Mouse (Mus musculus): ENCODE results near the gene Hoxa3. TPM values are rescaled to one million over a fixed set of nuclear protein-coding genes. Genes with fewer than 3 reads are reported as not detected.
A peak's percentile ranks its signal among the peaks of the same experiment; 100 is the strongest.

Gene Hoxa3
- polyA plus RNA-seq, 2 experiments, result 3.4 to 12.0 TPM

- Histone ChIP-seq H3K27me3 (ENCODE audit: control insufficient read depth, insufficient read depth, low read length) (peaks cover 35% of the 10 kb centered on the region), H3K9ac (ENCODE audit: low read depth, low read length, severe bottlenecking) (peak overlapping the region; percentile 84), H3K36me3 (ENCODE audit: control insufficient read depth, insufficient read depth, low read length) (no peaks in the 10 kb centered on the region), H3K4me2 (replicated peaks; ENCODE audit: low read depth, low read length, severe bottlenecking) (peak overlapping the region; percentile 75), H3K4me3 (replicated peaks; ENCODE audit: low read length) (peak overlapping the region; percentile 65), H3K27ac (replicated peaks; ENCODE audit: low read depth, low read length) (peak overlapping the region; percentile 91), H3K9me3 (ENCODE audit: control insufficient read depth, low read length) (no peaks in the 10 kb centered on the region), H3K4me1 (ENCODE audit: control insufficient read depth, insufficient read depth, low read length) (peaks cover 45% of the 10 kb centered on the region)
- WGBS, result 0% methylated on average over 13 of the region's 13 CpGs
- TF ChIP-seq POLR2A (IDR thresholded peaks at IDR 0.05; ENCODE audit: borderline replicate concordance, extremely low read depth, insufficient read depth, insufficient read length), result 0 out of 2 replicates have a peak, but pooled peaks have one; percentile 1
- DNase-seq (ENCODE audit: low spot score), result no peak
- ATAC-seq (ENCODE audit: low FRiP score, low read depth), result no peak
These were observed 1.2 kb downstream of the Hoxa3 start for GRCm38 (mm10) chr6:52211961-52212360.

- H3K9ac ChIP-seq (ENCODE audit: low read depth, low read length, severe bottlenecking), result peak overlapping the region; percentile 84
- 0 out of 2 replicates have a peak, but pooled peaks cover 2% of the 10 kb centered on the region for H3K36me3 ChIP-seq (ENCODE audit: control insufficient read depth, insufficient read depth, low read length)
- H3K27ac ChIP-seq (replicated peaks; ENCODE audit: low read depth, low read length), result peak overlapping the region; percentile 91
- peak; percentile 73; the same call in 1 of the 2 replicates for TF ChIP-seq POLR2A (IDR thresholded peaks at IDR 0.05; ENCODE audit: borderline replicate concordance, extremely low read depth, insufficient read depth, insufficient read length)
- no peaks in the 10 kb centered on the region for H3K9me3 ChIP-seq (ENCODE audit: control insufficient read depth, low read length)
- H3K4me1 ChIP-seq (ENCODE audit: control insufficient read depth, insufficient read depth, low read length), result peaks cover 50% of the 10 kb centered on the region
- DNase-seq (ENCODE audit: low spot score) (peak; percentile 91), ATAC-seq (ENCODE audit: low FRiP score, low read depth) (peak; percentile 45; the same call in 1 of the 2 replicates)
- peaks cover 38% of the 10 kb centered on the region for H3K27me3 ChIP-seq (ENCODE audit: control insufficient read depth, insufficient read depth, low read length)
- WGBS, result under 1% methylated on average over 36 of the region's 37 CpGs
- H3K4me2 ChIP-seq (replicated peaks; ENCODE audit: low read depth, low read length, severe bottlenecking), result peak overlapping the region; percentile 75
- H3K4me3 ChIP-seq (replicated peaks; ENCODE audit: low read length), result peak overlapping the region; percentile 65
These were observed 1.8 kb downstream of the Hoxa3 start for GRCm38 (mm10) chr6:52211170-52211935.

DNA sequence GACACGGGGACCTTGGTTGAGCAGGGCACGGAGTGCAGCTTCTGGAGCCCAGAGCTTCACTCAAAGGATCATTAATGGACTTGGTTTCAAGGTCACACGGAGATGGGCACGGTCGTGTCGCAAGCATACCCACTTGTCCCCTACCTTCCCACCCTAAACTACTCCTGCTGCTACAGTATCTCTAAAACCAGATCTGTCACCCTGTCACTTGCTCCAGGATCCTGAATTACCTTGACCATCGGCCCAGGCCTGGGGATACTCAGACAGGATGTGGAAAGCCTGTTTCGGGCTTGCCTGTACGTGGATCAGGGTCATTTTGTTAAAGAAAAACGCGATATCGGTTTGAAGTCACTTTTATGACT, 3.5 kb downstream of the Hoxa3 start:
- ATAC-seq (ENCODE audit: low FRiP score, low read depth) (no peak), DNase-seq (ENCODE audit: low spot score) (no peak)
- Histone ChIP-seq H3K4me3 (replicated peaks; ENCODE audit: low read length) (peak overlapping the region; percentile 39), H3K4me1 (ENCODE audit: control insufficient read depth, insufficient read depth, low read length) (peaks cover 52% of the 10 kb centered on the region), H3K4me2 (replicated peaks; ENCODE audit: low read depth, low read length, severe bottlenecking) (peak overlapping the region; percentile 75), H3K36me3 (ENCODE audit: control insufficient read depth, insufficient read depth, low read length) (peaks cover 18% of the 10 kb centered on the region; the same call in 1 of the 2 replicates), H3K9me3 (ENCODE audit: control insufficient read depth, low read length) (no peaks in the 10 kb centered on the region), H3K9ac (ENCODE audit: low read depth, low read length, severe bottlenecking) (peak overlapping the region; percentile 52), H3K27me3 (ENCODE audit: control insufficient read depth, insufficient read depth, low read length) (peaks cover 30% of the 10 kb centered on the region), H3K27ac (replicated peaks; ENCODE audit: low read depth, low read length) (no peak overlapping the region)
- WGBS, result 24% methylated on average over 12 of the region's 12 CpGs
- no peak for TF ChIP-seq POLR2A (IDR thresholded peaks at IDR 0.05; ENCODE audit: borderline replicate concordance, extremely low read depth, insufficient read depth, insufficient read length)

- no peak for TF ChIP-seq POLR2A (IDR thresholded peaks at IDR 0.05; ENCODE audit: borderline replicate concordance, extremely low read depth, insufficient read depth, insufficient read length)
- Histone ChIP-seq H3K4me2 (replicated peaks; ENCODE audit: low read depth, low read length, severe bottlenecking) (peak overlapping the region; percentile 75), H3K4me1 (ENCODE audit: control insufficient read depth, insufficient read depth, low read length) (peaks cover 58% of the 10 kb centered on the region), H3K9me3 (ENCODE audit: control insufficient read depth, low read length) (no peaks in the 10 kb centered on the region), H3K27ac (replicated peaks; ENCODE audit: low read depth, low read length) (no peak overlapping the region), H3K36me3 (ENCODE audit: control insufficient read depth, insufficient read depth, low read length) (peaks cover 21% of the 10 kb centered on the region; the same call in 1 of the 2 replicates), H3K9ac (ENCODE audit: low read depth, low read length, severe bottlenecking) (peak overlapping the region; percentile 52), H3K27me3 (ENCODE audit: control insufficient read depth, insufficient read depth, low read length) (peaks cover 26% of the 10 kb centered on the region; the same call in 1 of the 2 replicates), H3K4me3 (replicated peaks; ENCODE audit: low read length) (peak overlapping the region; percentile 39)
- no peak for DNase-seq (ENCODE audit: low spot score)
- ATAC-seq (ENCODE audit: low FRiP score, low read depth), result no peak
- WGBS, result 13% methylated on average over 18 of the region's 18 CpGs
These were observed 4.1 kb downstream of the Hoxa3 start for GRCm38 (mm10) chr6:52208868-52209684.
